Mouse (Mus musculus): ENCODE results near the gene Olfr787.

Gene Olfr787

GRCm38 (mm10) chr10:129461562-129461961 is at the start of gene Olfr787:
Olfr787 (plus strand) TSS chr10:129461862.
- no peak for DNase-seq (ENCODE audit: low spot score)

DNA sequence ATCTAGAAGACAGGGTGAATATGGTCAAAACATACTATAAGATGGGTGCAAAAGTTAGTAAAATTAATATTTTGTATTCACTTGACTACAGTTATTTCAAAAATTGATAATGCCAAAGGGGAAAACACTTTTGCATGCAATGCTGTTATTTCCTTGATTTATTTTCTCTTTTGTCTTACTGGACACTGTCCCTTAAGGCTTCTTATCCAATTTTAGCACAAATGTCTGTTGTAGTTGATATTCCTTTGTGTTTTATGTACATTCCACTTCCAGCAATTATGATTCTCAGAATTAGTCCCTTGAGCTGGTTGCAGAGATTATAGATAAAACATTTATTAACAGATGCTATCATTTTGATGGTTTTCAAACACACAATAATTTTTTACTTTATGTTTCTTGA is 34.7 kb upstream of the Olfr787 start, which contains the start of gene Olfr786:
Olfr786 (plus strand) TSS at position 301 of the 400 bp plus-strand sequence.
- no peak for DNase-seq (ENCODE audit: low spot score)

DNA sequence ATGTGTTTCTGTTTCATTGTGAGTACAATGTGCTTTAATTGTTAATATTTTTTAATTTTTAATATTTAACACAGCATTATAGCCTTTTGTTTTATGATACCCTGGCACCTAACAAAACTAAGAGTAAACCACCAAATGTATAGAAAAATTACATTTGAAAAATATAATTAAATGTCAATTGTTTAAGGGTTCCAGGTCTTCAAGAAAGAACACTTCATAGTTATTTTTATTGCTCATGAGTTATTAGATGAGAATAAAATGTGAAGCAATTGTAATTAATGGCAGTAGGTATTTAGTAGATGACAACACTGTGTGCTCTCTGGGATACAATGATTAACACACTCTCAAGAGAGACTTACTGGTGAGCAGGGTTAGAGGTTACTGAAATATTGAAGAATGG is 9.0 kb downstream of the Olfr787 start, which contains the start of gene Olfr788:
Olfr788 (plus strand) TSS at position 301 of the 400 bp plus-strand sequence.
- no peak for DNase-seq (ENCODE audit: low spot score)

DNA sequence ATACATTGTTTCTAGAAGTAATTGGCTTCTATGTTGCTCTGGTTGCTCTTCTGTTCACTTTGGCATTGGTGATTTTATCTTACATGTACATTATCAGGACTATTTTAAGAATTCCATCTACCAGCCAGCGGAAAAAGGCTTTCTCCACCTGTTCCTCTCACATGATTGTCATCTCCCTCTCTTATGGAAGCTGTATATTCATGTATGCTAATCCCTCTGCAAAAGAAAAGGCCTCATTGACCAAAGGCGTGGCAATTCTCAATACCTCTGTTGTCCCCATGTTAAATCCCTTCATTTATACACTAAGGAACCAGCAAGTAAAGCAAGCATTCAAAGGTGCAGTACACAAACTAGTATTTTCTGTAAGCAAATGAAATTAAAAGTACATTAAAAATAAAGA is 11.6 kb downstream of the Olfr787 start:
- DNase-seq (ENCODE audit: low spot score) = no peak

- no peak for DNase-seq (ENCODE audit: low spot score)
These were observed 12.1 kb downstream of the Olfr787 start for GRCm38 (mm10) chr10:129473723-129474122.

DNA sequence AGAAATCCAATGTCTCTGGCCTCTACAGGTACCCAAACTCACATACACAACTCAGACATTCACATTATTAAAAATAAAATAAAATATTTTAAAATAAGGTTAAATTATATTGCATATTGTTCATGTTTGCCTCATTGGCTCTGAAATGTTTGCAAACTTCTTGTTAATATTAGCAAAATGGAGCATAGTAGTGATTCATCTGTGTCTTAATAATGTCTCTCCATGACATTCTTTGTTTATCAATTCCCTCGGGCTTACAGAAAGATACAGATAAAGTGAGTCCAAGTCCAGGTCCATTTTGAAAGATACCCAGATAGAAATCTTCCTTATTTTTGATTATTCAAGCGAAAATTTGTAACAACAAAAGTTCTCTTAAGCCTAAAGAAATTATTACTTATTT is 22.8 kb downstream of the Olfr787 start, which contains the start of gene Olfr789:
Olfr789 (plus strand) TSS at position 301 of the 400 bp plus-strand sequence.
- no peak for DNase-seq (ENCODE audit: low spot score)

- DNase-seq (ENCODE audit: low spot score) = no peak
These were observed 28.4 kb downstream of the Olfr787 start for GRCm38 (mm10) chr10:129490101-129490500.

GRCm38 (mm10) chr10:129498192-129498591 is 36.5 kb downstream of the Olfr787 start, which contains the start of gene Olfr790:
Olfr790 (plus strand) TSS chr10:129498492.
- no peak for DNase-seq (ENCODE audit: low spot score)
